Mouse (Mus musculus) embryonic fibroblast, embryonic 13.5 days (primary cell): Measurements from ENCODE around the gene Suv39h1.

ENCODE experiments used
- CTCF ChIP-seq: IDR thresholded peaks from 2 replicates; pipeline ENCODE4 v1.5.1; 2011; ENCODE audit warnings: mild to moderate bottlenecking, control low read depth, low read length, moderate library complexity, borderline replicate concordance; ENCODE audit not compliant: insufficient read depth
- POLR2A ChIP-seq: IDR thresholded peaks from 2 replicates; pipeline ENCODE4 v1.6.1; 2011; ENCODE audit warnings: low read depth, mild to moderate bottlenecking, control low read depth, low read length, moderate library complexity

DNA sequence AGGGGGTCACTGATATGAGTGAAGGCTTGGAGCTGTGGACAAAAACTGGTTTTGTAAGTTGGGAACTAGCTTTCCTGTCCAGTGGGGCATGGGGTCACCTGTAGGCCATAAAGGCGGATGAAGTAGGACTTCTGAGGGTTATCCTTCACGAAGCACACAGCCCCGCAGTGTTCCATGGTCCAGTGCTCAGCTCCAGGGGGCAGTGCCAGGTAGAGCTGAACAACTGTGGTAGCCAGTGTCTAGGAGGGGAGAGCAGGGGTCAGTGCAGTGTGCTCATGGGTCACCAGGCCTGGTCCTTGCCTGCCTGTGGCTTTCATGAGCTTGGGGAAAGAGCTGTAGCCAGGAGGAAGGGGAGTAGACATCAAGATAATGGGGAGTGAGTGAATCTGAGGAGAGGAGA lies 15.2 kb upstream of the Suv39h1 start:
- no peak for TF ChIP-seq POLR2A
- TF ChIP-seq CTCF, result no peak
